In genomic region chr16:31883902-31884301, GRCm38 (mm10) we compare ENCODE assay signal across 13 mouse cellular contexts. TPM values are rescaled to one million over a fixed set of nuclear protein-coding genes. Genes with fewer than 3 reads are reported as not detected.
DNase-seq lines count a peak whose midpoint lies in the region; ATAC-seq and TF ChIP-seq lines count a peak whose summit lies in the region.
"Had no signal": no experiment of that assay in that cellular context is flagged by ENCODE, and none has a peak within 500 bp of the region (broad histone marks: within the 10 kb centered on the region; RNA-seq: fewer than 3 reads in every experiment).

No protein-coding gene starts in this region.

- H3K9me3 ChIP-seq in intestine, embryonic 14.5 days (ENCODE audit: control insufficient read depth, low read length): no peaks in the 10 kb centered on the region
- H3K9me3 ChIP-seq in intestine, embryonic 16.5 days (ENCODE audit: control insufficient read depth, low read length): no peaks in the 10 kb centered on the region
- H3K9me3 ChIP-seq in forebrain, embryonic 16.5 days (ENCODE audit: control insufficient read depth, low read length): no peaks in the 10 kb centered on the region
- H3K9me3 ChIP-seq in liver, postnatal 0 days (ENCODE audit: low read length): no peaks in the 10 kb centered on the region

- ATAC-seq in intestine, embryonic 14.5 days (replicated peaks; ENCODE audit: low FRiP score, low TSS enrichment, low read depth): no peak
- ATAC-seq in intestine, embryonic 16.5 days: no peak
- peak; percentile 32; the same call in 1 of the 2 replicates for ATAC-seq in forebrain, embryonic 16.5 days
- no peak for ATAC-seq in liver, postnatal 0 days
- ATAC-seq in erythroid progenitor cell, adult 5-6 weeks (replicated peaks; ENCODE audit: low FRiP score, poor library complexity, severe bottlenecking): no peak
- ATAC-seq: CD4-positive, CD25-positive, alpha-beta regulatory T cell, adult 4 months had no signal

- no peaks in the 10 kb centered on the region for H3K27me3 ChIP-seq in intestine, embryonic 14.5 days (replicated peaks; ENCODE audit: control insufficient read depth, insufficient read depth, low read length)
- no peaks in the 10 kb centered on the region for H3K27me3 ChIP-seq in intestine, embryonic 16.5 days (replicated peaks; ENCODE audit: control insufficient read depth, insufficient read depth, low read length)
- no peaks in the 10 kb centered on the region for H3K27me3 ChIP-seq in forebrain, embryonic 16.5 days (replicated peaks; ENCODE audit: control insufficient read depth, insufficient read depth, low read length)
- H3K27me3 ChIP-seq in liver, postnatal 0 days (ENCODE audit: insufficient read depth, low read length): no peaks in the 10 kb centered on the region

- no peak for TF ChIP-seq CTCF in liver, postnatal 0 days (IDR thresholded peaks at IDR 0.05; ENCODE audit: low read depth)

- H3K36me3 ChIP-seq in intestine, embryonic 14.5 days (ENCODE audit: control insufficient read depth, insufficient read depth, low read length): no peaks in the 10 kb centered on the region
- H3K36me3 ChIP-seq in intestine, embryonic 16.5 days (ENCODE audit: control insufficient read depth, insufficient read depth, low read length): no peaks in the 10 kb centered on the region
- no peaks in the 10 kb centered on the region for H3K36me3 ChIP-seq in forebrain, embryonic 16.5 days (ENCODE audit: control insufficient read depth, insufficient read depth)
- H3K36me3 ChIP-seq in liver, postnatal 0 days (replicated peaks; ENCODE audit: insufficient read depth, low read length): no peaks in the 10 kb centered on the region

- 15% methylated on average over 6 of the region's 6 CpGs for WGBS in intestine, embryonic 14.5 days
- 27% methylated on average over 6 of the region's 6 CpGs for WGBS in intestine, embryonic 16.5 days
- 21% methylated on average over 6 of the region's 6 CpGs for WGBS in forebrain, embryonic 16.5 days
- 26% methylated on average over 6 of the region's 6 CpGs for WGBS in liver, postnatal 0 days (ENCODE audit: insufficient replicate concordance)

- no peaks in the 10 kb centered on the region for H3K4me1 ChIP-seq in intestine, embryonic 14.5 days (replicated peaks; ENCODE audit: control insufficient read depth, insufficient read depth, low read length)
- H3K4me1 ChIP-seq in intestine, embryonic 16.5 days (ENCODE audit: control insufficient read depth, insufficient read depth, low read length): peaks cover 7% of the 10 kb centered on the region
- no peaks in the 10 kb centered on the region for H3K4me1 ChIP-seq in forebrain, embryonic 16.5 days (replicated peaks; ENCODE audit: control insufficient read depth, insufficient read depth, low read length)
- peaks cover 3% of the 10 kb centered on the region; the same call in 1 of the 2 replicates for H3K4me1 ChIP-seq in liver, postnatal 0 days (ENCODE audit: insufficient read depth)

- DNase-seq in intestine, embryonic 14.5 days (ENCODE audit: low spot score): no peak
- peak; percentile 20 for DNase-seq in MN1 (ENCODE audit: low spot score)
- DNase-seq in liver, postnatal 0 days: no peak
- DNase-seq in thymus, postnatal 14 days: no peak
- no peak for DNase-seq in urinary bladder, postnatal 14 days (ENCODE audit: low spot score)
- DNase-seq: heart, postnatal 4 days had no signal

- no peak overlapping the region for H3K9ac ChIP-seq in intestine, embryonic 14.5 days (ENCODE audit: low read length)
- no peak overlapping the region for H3K9ac ChIP-seq in intestine, embryonic 16.5 days (ENCODE audit: low read depth, low read length)
- no peak overlapping the region for H3K9ac ChIP-seq in forebrain, embryonic 16.5 days (replicated peaks; ENCODE audit: low read depth, low read length)
- H3K9ac ChIP-seq in liver, postnatal 0 days (replicated peaks): no peak overlapping the region

- H3K4me2 ChIP-seq in intestine, embryonic 14.5 days (ENCODE audit: low read length): peak overlapping the region; percentile 33
- no peak overlapping the region for H3K4me2 ChIP-seq in intestine, embryonic 16.5 days (ENCODE audit: low read depth, low read length)
- H3K4me2 ChIP-seq in forebrain, embryonic 16.5 days (ENCODE audit: low read length): no peak overlapping the region
- 0 out of 2 replicates have a peak overlapping the region, but pooled peaks have one; percentile 13 for H3K4me2 ChIP-seq in liver, postnatal 0 days (ENCODE audit: low read depth, low read length)

- TF ChIP-seq EP300 in liver, postnatal 0 days (IDR thresholded peaks at IDR 0.05; ENCODE audit: low read depth): no peak

- 0 out of 2 replicates have a peak overlapping the region, but pooled peaks have one; percentile 7 for H3K27ac ChIP-seq in intestine, embryonic 14.5 days (ENCODE audit: low read depth)
- H3K27ac ChIP-seq in intestine, embryonic 16.5 days (ENCODE audit: low read length): no peak overlapping the region
- no peak overlapping the region for H3K27ac ChIP-seq in forebrain, embryonic 16.5 days (ENCODE audit: low read length)
- H3K27ac ChIP-seq in liver, postnatal 0 days (ENCODE audit: low read depth): no peak overlapping the region

- H3K4me3 ChIP-seq in intestine, embryonic 14.5 days (ENCODE audit: low read depth, low read length): no peak overlapping the region
- H3K4me3 ChIP-seq in intestine, embryonic 16.5 days (ENCODE audit: low read length): no peak overlapping the region
- H3K4me3 ChIP-seq in forebrain, embryonic 16.5 days (replicated peaks; ENCODE audit: low read length): no peak overlapping the region
- no peak overlapping the region for H3K4me3 ChIP-seq in liver, postnatal 0 days (ENCODE audit: low read depth, low read length)

RNA-seq across cellular contexts. Expression of gene Meltf, which starts 5.3 kb away (rescaled TPM):
- polyA plus RNA-seq in intestine, embryonic 14.5 days (2014; fragmentation: Nextera tagmentation; extraction: Ambion mirVana): 0.12 and 0.16 TPM in 2 replicates
- 106 and 225 TPM in 2 replicates for polyA plus RNA-seq in intestine, embryonic 16.5 days (2015; fragmentation: Nextera tagmentation; extraction: Ambion mirVana)
- polyA plus RNA-seq in forebrain, embryonic 16.5 days (2015; fragmentation: Nextera tagmentation; extraction: Ambion mirVana): 0.11 and 0.16 TPM in 2 replicates
- polyA plus RNA-seq in liver, postnatal 0 days (2015; fragmentation: Nextera tagmentation; extraction: Ambion mirVana): 0.12 and 0.14 TPM in 2 replicates
- total RNA-seq in erythroid progenitor cell, adult 5-6 weeks (2015; ENCODE audit: low replicate concordance): not detected in 2 replicates
- not detected in 2 replicates for total RNA-seq in erythroid progenitor cell, adult 5-6 weeks (2017; ENCODE audit: low replicate concordance)
- total RNA-seq: adrenal gland, postnatal 25 days; common myeloid progenitor, adult 5-6 weeks; liver, adult 2 months had no signal
- polyA plus RNA-seq: CD4-positive, CD25-positive, alpha-beta regulatory T cell, adult 4 months; liver, adult 2 months had no signal

RNA-seq across cellular contexts. Expression of gene Pigz, which starts 49.7 kb away (rescaled TPM):
- polyA plus RNA-seq in intestine, embryonic 14.5 days (2014; fragmentation: Nextera tagmentation; extraction: Ambion mirVana): 0.57 and 0.66 TPM in 2 replicates
- 0.40 and 0.70 TPM in 2 replicates for polyA plus RNA-seq in intestine, embryonic 16.5 days (2015; fragmentation: Nextera tagmentation; extraction: Ambion mirVana)
- polyA plus RNA-seq in forebrain, embryonic 16.5 days (2015; fragmentation: Nextera tagmentation; extraction: Ambion mirVana): 1.6 TPM in 2 replicates
- 0.18 and 0.47 TPM in 2 replicates for polyA plus RNA-seq in liver, postnatal 0 days (2015; fragmentation: Nextera tagmentation; extraction: Ambion mirVana)
- total RNA-seq in erythroid progenitor cell, adult 5-6 weeks (2015; ENCODE audit: low replicate concordance): 3.2 TPM in 1 of 2 replicates, not detected in the other
- total RNA-seq in erythroid progenitor cell, adult 5-6 weeks (2017; ENCODE audit: low replicate concordance): 0.15 and 0.39 TPM in 2 replicates
- total RNA-seq: adrenal gland, postnatal 25 days; common myeloid progenitor, adult 5-6 weeks had no signal

Comparison
In these comparisons a context has a peak if more than half of its experiments do, and no peak if none do; other contexts are left out.
1. H3K4me2 ChIP-seq: peak in intestine, embryonic 14.5 days (single experiment) and liver, postnatal 0 days (single experiment); none in intestine, embryonic 16.5 days (single experiment) and forebrain, embryonic 16.5 days (single experiment).
2. RNA of gene Meltf, which starts 5.3 kb away (polyA plus RNA-seq): 106 to 225 TPM in intestine, embryonic 16.5 days; 0.11 to 0.16 TPM in forebrain, embryonic 16.5 days, 0.12 to 0.16 TPM in intestine, embryonic 14.5 days and 0.12 to 0.14 TPM in liver, postnatal 0 days; every median in the first group is over 10 times any median in the second.